Mouse (Mus musculus) stomach, postnatal 0 days (tissue): Measurements from ENCODE around the gene Foxk1.

ENCODE experiments used
- CTCF ChIP-seq: IDR thresholded peaks from 2 replicates; pipeline ENCODE4 v1.5.1; 2016; ENCODE audit warnings: antibody characterized with exemption, low read depth, mild to moderate bottlenecking, moderate library complexity
- EP300 ChIP-seq: optimal IDR thresholded peaks from 2 replicates; pipeline ENCODE3; 2016; ENCODE audit warnings: antibody characterized with exemption

GRCm38 (mm10) chr5:142400981-142401640, at the start of gene Foxk1:
- TF ChIP-seq EP300 (no peak), CTCF (no peak)
